Mouse (Mus musculus) liver, postnatal 0 days (tissue): ENCODE results near the gene Plekha7. TPM values are rescaled to one million over a fixed set of nuclear protein-coding genes. Genes with fewer than 3 reads are reported as not detected.

ENCODE experiments used
- ATAC-seq: fragments of 200-750 bp; cut with Nextera tagmentation; 2 replicates; pipeline ENCODE4 v1.8.0; 2017; ENCODE audit warnings: mild to moderate bottlenecking, moderate library complexity
- DNase-seq: peaks from one replicate; pipeline ENCODE4 v3.0.0-alpha.2; 2016
- H3K27ac ChIP-seq: fragments of 300-500 bp; sonication (generic); 2 replicates; pipeline ENCODE4 v1.5.1; 2014; ENCODE audit warnings: antibody characterized with exemption, moderate library complexity, mild to moderate bottlenecking, low read depth
- H3K27me3 ChIP-seq: fragments of 300-500 bp; sonication (generic); 2 replicates; pipeline ENCODE4 v1.6.1; 2014; ENCODE audit warnings: low read length, control low read depth, mixed read lengths; ENCODE audit not compliant: insufficient read depth
- H3K36me3 ChIP-seq: fragments of 300-500 bp; sonication (generic); replicated peaks from 2 replicates; pipeline ENCODE4 v1.6.1; 2014; ENCODE audit warnings: mild to moderate bottlenecking, control low read depth, low read length, moderate library complexity, mixed read lengths; ENCODE audit not compliant: insufficient read depth
- H3K4me1 ChIP-seq: fragments of 300-500 bp; sonication (generic); 2 replicates; pipeline ENCODE4 v1.6.1; 2014; ENCODE audit warnings: antibody characterized with exemption, mild to moderate bottlenecking, control low read depth; ENCODE audit not compliant: insufficient read depth
- H3K4me2 ChIP-seq: fragments of 300-500 bp; sonication (generic); 2 replicates; pipeline ENCODE4 v1.6.1; 2014; ENCODE audit warnings: low read depth, mild to moderate bottlenecking, low read length, moderate library complexity, mixed read lengths
- H3K4me3 ChIP-seq: fragments of 300-500 bp; sonication (generic); 2 replicates; pipeline ENCODE4 v1.5.1; 2014; ENCODE audit warnings: low read depth, low read length
- H3K9ac ChIP-seq: fragments of 300-500 bp; sonication (generic); replicated peaks from 2 replicates; pipeline ENCODE4 v1.6.1; 2014; ENCODE audit warnings: mild to moderate bottlenecking, moderate library complexity
- H3K9me3 ChIP-seq: fragments of 300-500 bp; sonication (generic); 2 replicates; pipeline ENCODE4 v1.6.1; 2016; ENCODE audit warnings: mild to moderate bottlenecking, control low read depth, low read length, mixed read lengths
- CTCF ChIP-seq: sonication (generic); IDR thresholded peaks from 2 replicates; pipeline ENCODE4 v1.5.1; 2016; ENCODE audit warnings: antibody characterized with exemption, low read depth
- EP300 ChIP-seq: IDR thresholded peaks from 2 replicates; pipeline ENCODE4 v1.6.1; 2016; ENCODE audit warnings: antibody characterized with exemption, low read depth, mild to moderate bottlenecking
- WGBS: fragments of 180-500 bp; shearing (Covaris S2); extraction: QIAGEN DNeasy Blood & Tissue Kit; methylation state at CpG from one replicate; pipeline ENCODE4 v1.1.7; 2014; ENCODE audit not compliant: insufficient replicate concordance; 5-methylcytosine and 5-hydroxymethylcytosine counted together
- polyA plus RNA-seq: library from polyadenylated mRNA; unstranded; fragments of >200 nt; fragmentation: Nextera tagmentation; extraction: Ambion mirVana; gene quantifications from 2 replicates; pipeline ENCODE4 v1.2.1, GENCODE M21; 2015

The Plekha7 gene
- polyA plus RNA-seq, 1 experiment from 2014 or later, result 1.8 TPM

DNA sequence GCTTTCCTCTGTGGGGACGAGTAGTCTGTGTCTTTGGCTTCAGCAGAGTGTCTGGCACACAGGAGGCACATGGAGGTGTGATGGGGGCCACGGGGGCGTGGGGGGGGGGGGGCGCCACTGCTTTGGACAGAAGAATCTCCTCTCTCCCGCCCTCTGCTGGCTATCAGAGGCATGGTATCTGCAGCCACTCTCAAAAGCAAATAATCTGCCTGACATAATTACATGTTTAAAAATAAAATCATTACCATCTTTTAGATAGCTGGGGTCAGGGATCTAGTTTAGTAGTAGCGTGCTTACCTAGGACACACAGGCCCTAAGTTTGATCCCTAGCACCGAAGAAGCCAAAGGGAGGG is 60.8 kb downstream of the Plekha7 start:
- 15% methylated on average over 3 of the region's 7 CpGs for WGBS
- H3K27me3 ChIP-seq, result no peaks in the 10 kb centered on the region

DNA sequence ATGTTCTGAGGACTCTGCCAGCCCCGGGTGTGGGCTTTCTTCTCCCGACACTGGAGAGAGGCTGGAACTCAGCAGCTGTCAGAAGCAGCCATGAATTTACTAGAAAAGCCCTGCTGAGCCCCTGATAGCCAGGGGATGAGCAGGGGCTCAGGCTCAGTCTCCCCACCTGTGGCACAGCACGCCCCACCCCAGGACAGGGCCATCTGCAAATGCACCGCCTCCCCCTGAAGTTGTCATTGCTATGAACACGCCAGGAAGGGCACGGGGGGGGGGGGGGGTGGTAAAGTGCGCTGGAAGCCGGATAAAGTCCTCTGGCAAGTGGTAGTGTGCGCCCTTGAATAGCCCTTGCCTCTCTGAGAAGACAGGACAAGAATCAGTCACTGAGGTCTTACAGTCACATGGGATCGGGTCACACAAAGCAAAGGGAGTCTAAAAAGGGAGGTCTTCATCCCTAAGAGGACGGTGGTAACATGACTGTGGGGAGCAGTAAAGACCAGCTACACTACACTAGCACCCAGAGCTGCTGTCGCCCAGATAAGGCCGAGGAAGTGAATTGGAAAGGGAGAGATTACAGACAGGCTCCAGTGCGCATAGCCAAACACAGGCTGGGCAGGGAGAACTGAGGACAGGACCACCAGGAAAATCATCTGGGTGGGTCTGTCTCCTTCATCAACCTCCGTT is 61.3 kb downstream of the Plekha7 start:
- Histone ChIP-seq H3K4me3 (no peak overlapping the region), H3K9me3 (no peaks in the 10 kb centered on the region), H3K9ac (no peak overlapping the region), H3K27me3 (no peaks in the 10 kb centered on the region), H3K27ac (no peak overlapping the region), H3K4me1 (no peaks in the 10 kb centered on the region; the same call in 1 of the 2 replicates), H3K4me2 (no peak overlapping the region), H3K36me3 (no peaks in the 10 kb centered on the region)
- WGBS, result 22% methylated on average over 12 of the region's 15 CpGs
- ATAC-seq, result no peak
- no peak for DNase-seq
- TF ChIP-seq EP300 (no peak), CTCF (no peak)

More for the DNA sequence above, 60.8 kb downstream of the Plekha7 start:
- Histone ChIP-seq H3K9me3 (no peaks in the 10 kb centered on the region), H3K9ac (no peak overlapping the region), H3K27ac (no peak overlapping the region), H3K36me3 (no peaks in the 10 kb centered on the region), H3K4me3 (no peak overlapping the region), H3K4me2 (no peak overlapping the region), H3K4me1 (peaks cover 1% of the 10 kb centered on the region; the same call in 1 of the 2 replicates)
- peak; percentile 31 for DNase-seq
- TF ChIP-seq EP300 (no peak), CTCF (peak; percentile 39)
- ATAC-seq, result no peak

GRCm38 (mm10) chr7:116245815-116246695 is 62.1 kb downstream of the Plekha7 start:
- DNase-seq, result no peak
- WGBS, result 33% methylated on average over 15 of the region's 15 CpGs
- no peak overlapping the region for H3K4me2 ChIP-seq

GRCm38 (mm10) chr7:116244302-116245165 is 63.6 kb downstream of the Plekha7 start:
- WGBS, result 54% methylated on average over 7 of the region's 7 CpGs
- H3K4me3 ChIP-seq, result no peak overlapping the region
- H3K27me3 ChIP-seq, result no peaks in the 10 kb centered on the region
- H3K4me2 ChIP-seq, result no peak overlapping the region
- DNase-seq, result no peak
- peak; percentile 40; the same call in 1 of the 2 replicates for TF ChIP-seq CTCF
- TF ChIP-seq EP300, result no peak
- ATAC-seq, result no peak
- no peaks in the 10 kb centered on the region for H3K9me3 ChIP-seq
- no peak overlapping the region for H3K9ac ChIP-seq
- H3K4me1 ChIP-seq, result no peaks in the 10 kb centered on the region; the same call in 1 of the 2 replicates
- H3K27ac ChIP-seq, result no peak overlapping the region
- no peaks in the 10 kb centered on the region for H3K36me3 ChIP-seq

More at GRCm38 (mm10) chr7:116245815-116246695, 62.1 kb downstream of the Plekha7 start:
- Histone ChIP-seq H3K27ac (no peak overlapping the region), H3K9ac (no peak overlapping the region), H3K36me3 (no peaks in the 10 kb centered on the region), H3K27me3 (no peaks in the 10 kb centered on the region), H3K4me1 (no peaks in the 10 kb centered on the region; the same call in 1 of the 2 replicates), H3K4me3 (no peak overlapping the region), H3K9me3 (no peaks in the 10 kb centered on the region)
- no peak for ATAC-seq
- TF ChIP-seq EP300 (no peak), CTCF (peak; percentile 77)

DNA sequence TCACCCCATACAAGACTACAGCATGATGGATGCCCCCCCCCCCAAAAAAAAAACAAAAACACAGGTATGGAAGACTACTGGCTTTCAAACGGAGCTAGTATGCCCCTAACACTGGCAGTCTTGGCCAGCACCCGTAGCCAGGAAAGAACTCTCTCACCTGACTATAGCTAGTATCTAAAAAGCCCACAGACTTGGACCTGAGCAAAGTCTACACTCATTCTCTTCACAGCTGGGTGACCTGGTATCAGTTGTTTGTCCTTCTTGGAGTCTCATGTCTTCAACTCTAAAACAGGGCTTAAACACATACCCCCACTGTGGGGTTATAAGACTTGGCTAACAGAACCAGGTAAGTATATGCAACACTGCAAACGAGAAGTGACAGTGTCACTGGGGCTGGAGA is 65.4 kb downstream of the Plekha7 start:
- ATAC-seq (no peak), DNase-seq (no peak)
- Histone ChIP-seq H3K4me2 (no peak overlapping the region), H3K4me3 (no peak overlapping the region), H3K36me3 (no peaks in the 10 kb centered on the region), H3K27me3 (no peaks in the 10 kb centered on the region), H3K4me1 (no peaks in the 10 kb centered on the region; the same call in 1 of the 2 replicates), H3K27ac (no peak overlapping the region), H3K9ac (no peak overlapping the region), H3K9me3 (no peaks in the 10 kb centered on the region)
- no peak for TF ChIP-seq CTCF
- TF ChIP-seq EP300, result no peak
- WGBS, result 53% methylated on average over 3 of the region's 3 CpGs
